Mouse (Mus musculus): ENCODE data around the gene Igf1.

Gene Igf1

GRCm38 (mm10) chr10:87858013-87858806 is at the start of gene Igf1:
Gene Igf1, plus strand, starts transcription at chr10:87858265.
- no peak for DNase-seq (ENCODE audit: low read depth in 1 of 2, low spot score in 2 of 2)

- DNase-seq (ENCODE audit: low read depth in 1 of 2, low spot score in 2 of 2) = no peak
Measured at GRCm38 (mm10) chr10:87812157-87813072, 45.6 kb upstream of the Igf1 start.

- DNase-seq (ENCODE audit: low read depth in 1 of 2, low spot score in 2 of 2) = no peak
Measured at GRCm38 (mm10) chr10:87813073-87813590, 44.9 kb upstream of the Igf1 start.

GRCm38 (mm10) chr10:87816861-87817260 is 41.2 kb upstream of the Igf1 start:
- DNase-seq (ENCODE audit: low read depth in 1 of 2, low spot score in 2 of 2) = no peak

GRCm38 (mm10) chr10:87817786-87818185 is 40.3 kb upstream of the Igf1 start:
- no peak for DNase-seq (ENCODE audit: low read depth in 1 of 2, low spot score in 2 of 2)

- DNase-seq (ENCODE audit: low read depth in 1 of 2, low spot score in 2 of 2) = no peak
Measured at GRCm38 (mm10) chr10:87821906-87822305, 36.2 kb upstream of the Igf1 start.

GRCm38 (mm10) chr10:87830012-87830411 is 28.1 kb upstream of the Igf1 start:
- peak; percentile 8 to 14 for DNase-seq (ENCODE audit: low read depth in 1 of 2, low spot score in 2 of 2)

GRCm38 (mm10) chr10:87830639-87831038 is 27.4 kb upstream of the Igf1 start:
- DNase-seq (ENCODE audit: low read depth in 1 of 2, low spot score in 2 of 2) = peak; percentile 6 to 20

GRCm38 (mm10) chr10:87832101-87832500 is 26.0 kb upstream of the Igf1 start:
- peak; percentile 13 to 20 for DNase-seq (ENCODE audit: low read depth in 1 of 2, low spot score in 2 of 2)

GRCm38 (mm10) chr10:87839454-87839853 is 18.6 kb upstream of the Igf1 start:
- no peak for DNase-seq (ENCODE audit: low read depth in 1 of 2, low spot score in 2 of 2)

- no peak for DNase-seq (ENCODE audit: low read depth in 1 of 2, low spot score in 2 of 2)
Measured at GRCm38 (mm10) chr10:87842501-87842900, 15.6 kb upstream of the Igf1 start.

- no peak for DNase-seq (ENCODE audit: low read depth in 1 of 2, low spot score in 2 of 2)
Measured at GRCm38 (mm10) chr10:87844917-87845552, 13.0 kb upstream of the Igf1 start.

- no peak for DNase-seq (ENCODE audit: low read depth in 1 of 2, low spot score in 2 of 2)
Measured at GRCm38 (mm10) chr10:87847882-87848281, 10.2 kb upstream of the Igf1 start.

GRCm38 (mm10) chr10:87848419-87848818 is 9.6 kb upstream of the Igf1 start:
- no peak for DNase-seq (ENCODE audit: low read depth in 1 of 2, low spot score in 2 of 2)

- no peak for DNase-seq (ENCODE audit: low read depth in 1 of 2, low spot score in 2 of 2)
Measured at GRCm38 (mm10) chr10:87851492-87851891, 6.6 kb upstream of the Igf1 start.

- no peak for DNase-seq (ENCODE audit: low read depth in 1 of 2, low spot score in 2 of 2)
Measured at GRCm38 (mm10) chr10:87854408-87854807, 3.7 kb upstream of the Igf1 start.

GRCm38 (mm10) chr10:87855423-87856122 is 2.5 kb upstream of the Igf1 start:
- no peak for DNase-seq (ENCODE audit: low read depth in 1 of 2, low spot score in 2 of 2)

GRCm38 (mm10) chr10:87857215-87857955 is 680 bp upstream of the Igf1 start:
- no peak for DNase-seq (ENCODE audit: low read depth in 1 of 2, low spot score in 2 of 2)

- DNase-seq (ENCODE audit: low read depth in 1 of 2, low spot score in 2 of 2) = no peak
Measured at GRCm38 (mm10) chr10:87858939-87859338, 874 bp downstream of the Igf1 start.

- no peak for DNase-seq (ENCODE audit: low read depth in 1 of 2, low spot score in 2 of 2)
Measured at GRCm38 (mm10) chr10:87859453-87859852, 1.4 kb downstream of the Igf1 start.
